8 mouse cellular contexts compared by ENCODE assay signal in the genomic region with DNA sequence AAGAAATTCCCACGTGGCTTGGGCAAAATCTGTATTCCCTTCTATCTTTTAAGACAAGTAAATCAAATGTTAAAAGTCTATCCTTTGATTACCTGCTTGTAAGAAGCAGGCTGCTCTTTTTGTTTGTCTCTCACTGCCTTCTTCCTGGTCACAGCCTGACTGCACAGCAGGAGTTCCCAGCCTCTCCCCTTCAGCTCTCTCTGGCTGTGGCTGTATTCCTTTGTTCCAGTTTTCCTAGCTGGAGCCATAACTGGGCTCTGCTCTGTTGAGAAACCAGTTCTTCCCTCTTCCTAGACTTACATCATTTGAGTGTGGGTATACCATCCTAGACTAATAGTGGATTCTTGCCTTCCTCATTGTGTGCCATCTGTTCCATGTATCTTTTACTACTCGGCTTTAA. TPM values are rescaled to one million over a fixed set of nuclear protein-coding genes. Genes with fewer than 3 reads are reported as not detected.
DNase-seq lines count a peak whose midpoint lies in the region; ATAC-seq and TF ChIP-seq lines count a peak whose summit lies in the region.
"Had no signal": no experiment of that assay in that cellular context is flagged by ENCODE, and none has a peak within 500 bp of the region (broad histone marks: within the 10 kb centered on the region; RNA-seq: fewer than 3 reads in every experiment).

No protein-coding gene starts in this region.

- no peak for ATAC-seq in intestine, postnatal 0 days
- ATAC-seq in megakaryocyte, adult 5-6 weeks (ENCODE audit: poor library complexity, severe bottlenecking), result no peak
- no peak for ATAC-seq in heart, embryonic 11.5 days (replicated peaks; ENCODE audit: insufficient number of reproducible peaks, low FRiP score, low TSS enrichment)

- DNase-seq in retina, embryonic 14.5 days (ENCODE audit: low spot score), result peak; percentile 5
- no peak for DNase-seq in retina, postnatal 1 day
- DNase-seq in cerebellum, postnatal 25 days, result peak; percentile 63 to 76
- no peak for DNase-seq in left cerebral cortex, adult 8-10 months (ENCODE audit: low spot score in 2 of 2)
- DNase-seq: lung, embryonic 14.5 days had no signal

- H3K4me2 ChIP-seq in intestine, postnatal 0 days (replicated peaks; ENCODE audit: low read depth), result no peak overlapping the region
- no peak overlapping the region for H3K4me2 ChIP-seq in heart, embryonic 11.5 days
- H3K4me2 ChIP-seq: lung, embryonic 14.5 days had no signal

- H3K4me1 ChIP-seq in intestine, postnatal 0 days (replicated peaks; ENCODE audit: control insufficient read depth, insufficient read depth, low read length), result peaks cover 3% of the 10 kb centered on the region; the same call in 1 of the 2 replicates
- H3K4me1 ChIP-seq in heart, embryonic 11.5 days (ENCODE audit: control insufficient read depth, insufficient read depth, low read length), result peaks cover 6% of the 10 kb centered on the region; the same call in 1 of the 2 replicates

- TF ChIP-seq CTCF in intestine, postnatal 0 days (IDR thresholded peaks at IDR 0.05; ENCODE audit: low read depth), result no peak

- no peaks in the 10 kb centered on the region for H3K27me3 ChIP-seq in intestine, postnatal 0 days (replicated peaks; ENCODE audit: control insufficient read depth, insufficient read depth, low read length)
- no peaks in the 10 kb centered on the region for H3K27me3 ChIP-seq in heart, embryonic 11.5 days (ENCODE audit: control insufficient read depth, insufficient read depth, low read length)

- 0 out of 2 replicates have a peak overlapping the region, but pooled peaks have one; percentile 16 for H3K27ac ChIP-seq in intestine, postnatal 0 days (ENCODE audit: low read depth, low read length)
- no peak overlapping the region for H3K27ac ChIP-seq in heart, embryonic 11.5 days (ENCODE audit: low read depth, low read length)

- 30% methylated on average over 2 of the region's 2 CpGs for WGBS in intestine, postnatal 0 days
- WGBS in heart, embryonic 11.5 days (ENCODE audit: insufficient replicate concordance), result 33% methylated on average over 2 of the region's 2 CpGs

- peaks cover 13% of the 10 kb centered on the region for H3K36me3 ChIP-seq in intestine, postnatal 0 days (ENCODE audit: control insufficient read depth, insufficient read depth)
- H3K36me3 ChIP-seq in heart, embryonic 11.5 days (ENCODE audit: control insufficient read depth, insufficient read depth, low read length), result no peaks in the 10 kb centered on the region

- no peaks in the 10 kb centered on the region for H3K9me3 ChIP-seq in intestine, postnatal 0 days (ENCODE audit: control insufficient read depth)
- no peaks in the 10 kb centered on the region for H3K9me3 ChIP-seq in heart, embryonic 11.5 days (replicated peaks; ENCODE audit: control insufficient read depth, low read length)

- no peak overlapping the region for H3K4me3 ChIP-seq in intestine, postnatal 0 days (ENCODE audit: low read depth, low read length)
- H3K4me3 ChIP-seq in heart, embryonic 11.5 days (ENCODE audit: low read depth, low read length), result no peak overlapping the region

- H3K9ac ChIP-seq in intestine, postnatal 0 days (ENCODE audit: low read depth, low read length), result no peak overlapping the region
- H3K9ac ChIP-seq in heart, embryonic 11.5 days (ENCODE audit: low read depth, low read length), result no peak overlapping the region
- H3K9ac ChIP-seq: lung, embryonic 14.5 days had no signal

RNA-seq across cellular contexts. Expression of a gene that starts 29.4 kb away (rescaled TPM):
- 64.5 and 67.9 TPM in 2 replicates for polyA plus RNA-seq in intestine, postnatal 0 days (2015; fragmentation: Nextera tagmentation; extraction: Ambion mirVana)
- total RNA-seq in megakaryocyte, adult 5-6 weeks (2015), result 145 and 156 TPM in 2 replicates
- total RNA-seq in megakaryocyte, adult 5-6 weeks (2017), result 34.4 and 41.3 TPM in 2 replicates
- 100 to 1,000 TPM in 1 of 4 experiments, 10 to 100 TPM in 3; 85.5 to 101 (median 86.4) TPM for total RNA-seq in left cerebral cortex, adult 8-10 months (2022)
- polyA plus RNA-seq in heart, embryonic 11.5 days (2014; fragmentation: Nextera tagmentation; extraction: Ambion mirVana), result 75.0 and 75.7 TPM in 2 replicates

RNA-seq across cellular contexts. Expression of a gene that starts 40.7 kb away (rescaled TPM):
- polyA plus RNA-seq in intestine, postnatal 0 days (2015; fragmentation: Nextera tagmentation; extraction: Ambion mirVana), result 7.7 and 8.4 TPM in 2 replicates
- total RNA-seq in megakaryocyte, adult 5-6 weeks (2015), result 9.2 and 10.0 TPM in 2 replicates
- total RNA-seq in megakaryocyte, adult 5-6 weeks (2017), result 8.2 and 13.4 TPM in 2 replicates
- total RNA-seq in left cerebral cortex, adult 8-10 months (2022), result 10 to 100 TPM; 90.4 to 97.6 (median 95.2) TPM
- polyA plus RNA-seq in heart, embryonic 11.5 days (2014; fragmentation: Nextera tagmentation; extraction: Ambion mirVana), result 13.5 and 17.1 TPM in 2 replicates

Comparison
In these comparisons a context has a peak if more than half of its experiments do, and no peak if none do; other contexts are left out.
1. DNase-seq: peak in retina, embryonic 14.5 days (single experiment) and cerebellum, postnatal 25 days (2 of 2); none in retina, postnatal 1 day (single experiment) and left cerebral cortex, adult 8-10 months (0 of 2).
2. RNA of a gene that starts 40.7 kb away (total RNA-seq): 90.4 to 97.6 TPM in left cerebral cortex, adult 8-10 months; 8.2 to 13.4 TPM in megakaryocyte, adult 5-6 weeks; every median in the first group is over 4 times any median in the second.